Mouse (Mus musculus) heart, embryonic 12.5 days (tissue): ENCODE measurements around the gene Auts2. TPM values are rescaled to one million over a fixed set of nuclear protein-coding genes. Genes with fewer than 3 reads are reported as not detected.

Experiments
- ATAC-seq: fragments of 200-750 bp; cut with Nextera tagmentation; 2 replicates; pipeline ENCODE4 v1.8.0; 2017; ENCODE audit warnings: moderate TSS enrichment, moderate library complexity; ENCODE audit not compliant: insufficient number of reproducible peaks, low FRiP score
- H3K27ac ChIP-seq: fragments of 300-500 bp; sonication (generic); 2 replicates; pipeline ENCODE4 v1.5.1; 2016; ENCODE audit warnings: mild to moderate bottlenecking, moderate library complexity; ENCODE audit not compliant: poor library complexity, severe bottlenecking
- H3K27me3 ChIP-seq: fragments of 300-500 bp; sonication (generic); replicated peaks from 2 replicates; pipeline ENCODE4 v1.6.1; 2016; ENCODE audit warnings: mild to moderate bottlenecking, moderate library complexity
- H3K36me3 ChIP-seq: fragments of 300-500 bp; sonication (generic); 2 replicates; pipeline ENCODE4 v1.6.1; 2016; ENCODE audit warnings: mild to moderate bottlenecking, moderate library complexity
- H3K4me1 ChIP-seq: fragments of 300-500 bp; sonication (generic); replicated peaks from 2 replicates; pipeline ENCODE4 v1.6.1; 2016; ENCODE audit warnings: mild to moderate bottlenecking
- H3K4me2 ChIP-seq: fragments of 300-500 bp; sonication (generic); 2 replicates; pipeline ENCODE4 v1.6.1; 2016; ENCODE audit warnings: mild to moderate bottlenecking, moderate library complexity
- H3K4me3 ChIP-seq: fragments of 300-500 bp; sonication (generic); 2 replicates; pipeline ENCODE4 v1.5.1; 2016; ENCODE audit warnings: mild to moderate bottlenecking
- H3K9ac ChIP-seq: fragments of 300-500 bp; sonication (generic); 2 replicates; pipeline ENCODE4 v1.6.1; 2016; ENCODE audit warnings: mild to moderate bottlenecking, moderate library complexity
- H3K9me3 ChIP-seq: fragments of 300-500 bp; sonication (generic); replicated peaks from 2 replicates; pipeline ENCODE4 v1.6.1; 2016; ENCODE audit warnings: mild to moderate bottlenecking, moderate library complexity
- WGBS: fragments of 180-500 bp; shearing (Covaris S2); methylation state at CpG from one replicate; pipeline ENCODE4 v1.1.7; 2016; 5-methylcytosine and 5-hydroxymethylcytosine counted together
- polyA plus RNA-seq: library from polyadenylated mRNA; unstranded; fragments of >200 nt; fragmentation: Nextera tagmentation; extraction: Ambion mirVana; gene quantifications from 2 replicates; pipeline ENCODE4 v1.2.1, GENCODE M21; 2016

The Auts2 gene
- polyA plus RNA-seq, 1 experiment from 2014 or later, result 25.3 TPM

- 64% methylated on average over 13 of the region's 13 CpGs for WGBS
- Histone ChIP-seq H3K27ac (no peak overlapping the region), H3K4me3 (no peak overlapping the region), H3K27me3 (no peaks in the 10 kb centered on the region), H3K4me1 (peaks cover 36% of the 10 kb centered on the region), H3K4me2 (no peak overlapping the region), H3K36me3 (no peaks in the 10 kb centered on the region), H3K9me3 (no peaks in the 10 kb centered on the region), H3K9ac (no peak overlapping the region)
- no peak for ATAC-seq
Measured at GRCm38 (mm10) chr5:132290606-132291535, 252.3 kb downstream of the Auts2 start.

- WGBS, result 72% methylated on average over 3 of the region's 3 CpGs
- H3K27me3 ChIP-seq, result no peaks in the 10 kb centered on the region
- H3K27ac ChIP-seq, result no peak overlapping the region
- no peaks in the 10 kb centered on the region for H3K36me3 ChIP-seq
- H3K9me3 ChIP-seq, result no peaks in the 10 kb centered on the region
- H3K4me1 ChIP-seq, result peaks cover 11% of the 10 kb centered on the region
- no peak overlapping the region for H3K4me3 ChIP-seq
- H3K9ac ChIP-seq, result no peak overlapping the region
- no peak for ATAC-seq
- no peak overlapping the region for H3K4me2 ChIP-seq
Measured at GRCm38 (mm10) chr5:132283741-132284140, 259.4 kb downstream of the Auts2 start.

- H3K36me3 ChIP-seq, result no peaks in the 10 kb centered on the region
- no peaks in the 10 kb centered on the region for H3K9me3 ChIP-seq
- peaks cover 35% of the 10 kb centered on the region for H3K4me1 ChIP-seq
- H3K27me3 ChIP-seq, result no peaks in the 10 kb centered on the region
- no peak for ATAC-seq
- no peak overlapping the region for H3K4me3 ChIP-seq
- no peak overlapping the region for H3K9ac ChIP-seq
- H3K27ac ChIP-seq, result no peak overlapping the region
- WGBS, result 80% methylated on average over 15 of the region's 15 CpGs
- no peak overlapping the region for H3K4me2 ChIP-seq
Measured at GRCm38 (mm10) chr5:132274098-132274898, 268.8 kb downstream of the Auts2 start.

GRCm38 (mm10) chr5:132272132-132272531 lies 271.0 kb downstream of the Auts2 start:
- H3K4me2 ChIP-seq, result no peak overlapping the region
- H3K27ac ChIP-seq, result peak overlapping the region; percentile 57
- H3K27me3 ChIP-seq, result no peaks in the 10 kb centered on the region
- H3K36me3 ChIP-seq, result no peaks in the 10 kb centered on the region
- H3K9ac ChIP-seq, result no peak overlapping the region
- no peak for ATAC-seq
- peaks cover 21% of the 10 kb centered on the region for H3K4me1 ChIP-seq
- H3K9me3 ChIP-seq, result no peaks in the 10 kb centered on the region
- WGBS, result 25% methylated on average over 4 of the region's 4 CpGs
- no peak overlapping the region for H3K4me3 ChIP-seq

GRCm38 (mm10) chr5:132270896-132271295 lies 272.2 kb downstream of the Auts2 start:
- Histone ChIP-seq H3K27ac (no peak overlapping the region), H3K4me1 (peaks cover 17% of the 10 kb centered on the region), H3K9ac (no peak overlapping the region), H3K4me3 (no peak overlapping the region), H3K9me3 (no peaks in the 10 kb centered on the region), H3K36me3 (no peaks in the 10 kb centered on the region), H3K27me3 (no peaks in the 10 kb centered on the region), H3K4me2 (no peak overlapping the region)
- no peak for ATAC-seq
- WGBS, result 84% methylated on average over 1 of the region's 1 CpGs

GRCm38 (mm10) chr5:132270074-132270473 lies 273.1 kb downstream of the Auts2 start:
- 23% methylated on average over 3 of the region's 3 CpGs for WGBS
- no peak overlapping the region for H3K4me3 ChIP-seq
- peaks cover 20% of the 10 kb centered on the region for H3K4me1 ChIP-seq
- no peak overlapping the region for H3K27ac ChIP-seq
- H3K36me3 ChIP-seq, result no peaks in the 10 kb centered on the region
- ATAC-seq, result no peak
- H3K4me2 ChIP-seq, result no peak overlapping the region
- H3K9ac ChIP-seq, result no peak overlapping the region
- no peaks in the 10 kb centered on the region for H3K9me3 ChIP-seq
- no peaks in the 10 kb centered on the region for H3K27me3 ChIP-seq

GRCm38 (mm10) chr5:132268351-132268967 lies 274.7 kb downstream of the Auts2 start:
- Histone ChIP-seq H3K27ac (no peak overlapping the region), H3K9me3 (no peaks in the 10 kb centered on the region), H3K9ac (no peak overlapping the region), H3K4me1 (peaks cover 32% of the 10 kb centered on the region), H3K4me3 (no peak overlapping the region), H3K36me3 (no peaks in the 10 kb centered on the region), H3K27me3 (no peaks in the 10 kb centered on the region), H3K4me2 (no peak overlapping the region)
- no peak for ATAC-seq
- WGBS, result 72% methylated on average over 6 of the region's 6 CpGs

- ATAC-seq, result no peak
- no peak overlapping the region for H3K27ac ChIP-seq
- peaks cover 15% of the 10 kb centered on the region for H3K4me1 ChIP-seq
- WGBS, result 54% methylated on average over 1 of the region's 1 CpGs
- no peaks in the 10 kb centered on the region for H3K9me3 ChIP-seq
- H3K27me3 ChIP-seq, result no peaks in the 10 kb centered on the region
- no peak overlapping the region for H3K9ac ChIP-seq
- no peak overlapping the region for H3K4me2 ChIP-seq
- no peaks in the 10 kb centered on the region for H3K36me3 ChIP-seq
- H3K4me3 ChIP-seq, result no peak overlapping the region
Measured at GRCm38 (mm10) chr5:132265015-132265414, 278.1 kb downstream of the Auts2 start.

- whole genome bisulfite sequencing, result 77% methylated on average over 1 of the region's 1 CpGs
- Histone ChIP-seq H3K36me3 (no peaks in the 10 kb centered on the region), H3K27me3 (no peaks in the 10 kb centered on the region), H3K4me3 (no peak overlapping the region), H3K4me1 (peaks cover 19% of the 10 kb centered on the region), H3K9ac (no peak overlapping the region), H3K27ac (no peak overlapping the region), H3K9me3 (no peaks in the 10 kb centered on the region), H3K4me2 (no peak overlapping the region)
- no peak for ATAC-seq
Measured at GRCm38 (mm10) chr5:132261750-132262149, 281.4 kb downstream of the Auts2 start.

GRCm38 (mm10) chr5:132258882-132259281 lies 284.3 kb downstream of the Auts2 start:
- Histone ChIP-seq H3K27me3 (no peaks in the 10 kb centered on the region), H3K9ac (no peak overlapping the region), H3K36me3 (no peaks in the 10 kb centered on the region), H3K4me2 (no peak overlapping the region), H3K4me3 (no peak overlapping the region), H3K27ac (no peak overlapping the region), H3K9me3 (no peaks in the 10 kb centered on the region), H3K4me1 (peaks cover 3% of the 10 kb centered on the region; the same call in 1 of the 2 replicates)
- ATAC-seq, result no peak
- WGBS, result 81% methylated on average over 11 of the region's 11 CpGs

- H3K4me1 ChIP-seq, result 0 out of 2 replicates have a peak, but pooled peaks cover 3% of the 10 kb centered on the region
- no peak for ATAC-seq
- no peak overlapping the region for H3K9ac ChIP-seq
- H3K27me3 ChIP-seq, result no peaks in the 10 kb centered on the region
- no peak overlapping the region for H3K4me2 ChIP-seq
- no peaks in the 10 kb centered on the region for H3K9me3 ChIP-seq
- H3K27ac ChIP-seq, result no peak overlapping the region
- WGBS, result 74% methylated on average over 8 of the region's 8 CpGs
- H3K4me3 ChIP-seq, result no peak overlapping the region
- H3K36me3 ChIP-seq, result no peaks in the 10 kb centered on the region
Measured at GRCm38 (mm10) chr5:132255579-132255978, 287.6 kb downstream of the Auts2 start.
